Mouse (Mus musculus): ENCODE results near the gene Prdx1. TPM values are rescaled to one million over a fixed set of nuclear protein-coding genes. Genes with fewer than 3 reads are reported as not detected.
"Not testable (repeated sequence)": the region's sequence is repeated elsewhere in the genome, so short reads cannot be mapped to it uniquely, and the experiment has no call there.

Prdx1 gene
- polyA plus RNA-seq, 1 experiment = 27.8 TPM

DNA sequence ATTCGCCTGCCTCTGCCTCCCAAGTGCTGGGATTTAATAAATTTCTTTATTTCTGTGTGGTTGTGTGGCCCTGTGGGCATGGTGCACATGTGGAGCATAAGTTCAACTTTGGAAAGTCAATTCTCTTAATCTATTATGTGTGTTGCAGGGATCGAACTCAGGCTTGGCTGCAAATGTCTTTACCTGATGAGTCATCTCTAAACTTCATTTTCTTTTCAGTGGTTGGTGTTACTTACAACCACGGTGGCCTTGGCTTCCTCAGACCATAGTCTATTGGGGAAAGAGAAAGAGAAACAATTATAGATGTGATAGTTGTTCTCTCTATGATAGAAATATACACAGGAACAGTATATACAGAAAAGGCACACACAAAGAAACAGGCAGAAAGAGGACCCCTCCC lies 9.3 kb upstream of the Prdx1 start:
- Histone ChIP-seq H3K27ac (ENCODE audit: insufficient read depth, low read length) (no peak overlapping the region), H3K4me3 (ENCODE audit: extremely low read depth, insufficient read depth, insufficient read length) (no peak overlapping the region), H3K36me3 (ENCODE audit: control insufficient read depth, insufficient read depth, low read length) (no peaks in the 10 kb centered on the region), H3K27me3 (ENCODE audit: control insufficient read depth, insufficient read depth, low read length) (no peaks in the 10 kb centered on the region), H3K4me1 (ENCODE audit: control insufficient read depth, insufficient read depth, insufficient read length) (no peaks in the 10 kb centered on the region)
- DNase-seq (ENCODE audit: low read depth in 1 of 2, low spot score in 2 of 2) = no peak
- 59% methylated on average over 3 of the region's 3 CpGs for WGBS
- TF ChIP-seq CTCF (IDR thresholded peaks at IDR 0.05; ENCODE audit: extremely low read depth, insufficient read depth, insufficient read length, insufficient replicate concordance) (no peak), POLR2A (IDR thresholded peaks at IDR 0.05; ENCODE audit: low read depth, low read length) (no peak)

DNA sequence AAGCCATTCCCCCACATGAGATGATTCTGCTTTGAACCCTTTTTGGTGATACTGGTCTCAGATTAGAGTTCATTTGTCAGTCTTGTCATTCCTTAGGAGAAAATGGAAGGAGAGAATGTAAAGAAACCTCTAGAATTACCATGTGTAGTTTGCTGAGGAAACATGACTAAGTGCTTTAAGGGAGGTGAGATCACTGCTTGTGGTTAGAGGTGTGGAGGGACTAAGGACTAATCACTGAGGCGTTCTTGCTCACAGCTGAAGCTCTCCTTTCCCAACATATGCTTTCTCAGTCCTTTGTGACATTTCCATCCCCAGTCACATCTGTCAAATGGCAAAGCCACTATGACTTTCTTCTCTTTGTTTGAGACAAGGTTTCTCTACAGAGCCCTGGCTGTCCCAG lies 7.5 kb upstream of the Prdx1 start:
- 58% methylated on average over 1 of the region's 1 CpGs for WGBS
- no peaks in the 10 kb centered on the region for H3K36me3 ChIP-seq (ENCODE audit: control insufficient read depth, insufficient read depth, low read length)
- DNase-seq (ENCODE audit: low read depth in 1 of 2, low spot score in 2 of 2) = no peak
- H3K4me3 ChIP-seq (ENCODE audit: extremely low read depth, insufficient read depth, insufficient read length) = no peak overlapping the region
- no peaks in the 10 kb centered on the region for H3K4me1 ChIP-seq (ENCODE audit: control insufficient read depth, insufficient read depth, insufficient read length)
- no peak for TF ChIP-seq POLR2A (IDR thresholded peaks at IDR 0.05; ENCODE audit: low read depth, low read length)
- TF ChIP-seq CTCF (IDR thresholded peaks at IDR 0.05; ENCODE audit: extremely low read depth, insufficient read depth, insufficient read length, insufficient replicate concordance) = no peak
- H3K27me3 ChIP-seq (ENCODE audit: control insufficient read depth, insufficient read depth, low read length) = no peaks in the 10 kb centered on the region
- no peak overlapping the region for H3K27ac ChIP-seq (ENCODE audit: insufficient read depth, low read length)

DNA sequence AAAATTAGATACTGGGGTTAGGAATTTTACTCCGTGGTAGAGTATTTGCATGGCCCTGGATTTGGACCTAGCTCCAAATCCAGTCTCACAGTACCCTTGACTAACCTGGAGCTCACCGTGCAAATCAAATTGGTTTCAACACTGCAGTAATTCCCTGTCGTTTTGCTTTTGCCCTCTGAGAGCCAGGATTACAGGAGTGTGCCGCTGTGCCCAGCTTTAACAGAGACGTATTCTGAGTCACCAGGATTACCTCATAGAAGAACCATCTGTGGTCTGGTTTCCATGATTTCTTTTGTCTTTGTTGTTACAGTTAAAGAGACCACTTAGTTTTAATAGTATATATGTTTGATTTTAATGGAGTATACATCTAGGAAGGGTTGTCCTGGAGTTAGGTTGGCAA lies 6.2 kb upstream of the Prdx1 start:
- Histone ChIP-seq H3K36me3 (ENCODE audit: control insufficient read depth, insufficient read depth, low read length) (no peaks in the 10 kb centered on the region), H3K4me1 (ENCODE audit: control insufficient read depth, insufficient read depth, insufficient read length) (no peaks in the 10 kb centered on the region), H3K27me3 (ENCODE audit: control insufficient read depth, insufficient read depth, low read length) (no peaks in the 10 kb centered on the region), H3K27ac (ENCODE audit: insufficient read depth, low read length) (no peak overlapping the region), H3K4me3 (ENCODE audit: extremely low read depth, insufficient read depth, insufficient read length) (no peak overlapping the region)
- no peak for DNase-seq (ENCODE audit: low read depth in 1 of 2, low spot score in 2 of 2)
- TF ChIP-seq POLR2A (IDR thresholded peaks at IDR 0.05; ENCODE audit: low read depth, low read length) (no peak), CTCF (IDR thresholded peaks at IDR 0.05; ENCODE audit: extremely low read depth, insufficient read depth, insufficient read length, insufficient replicate concordance) (no peak)
- 82% methylated on average over 5 of the region's 5 CpGs for WGBS

DNA sequence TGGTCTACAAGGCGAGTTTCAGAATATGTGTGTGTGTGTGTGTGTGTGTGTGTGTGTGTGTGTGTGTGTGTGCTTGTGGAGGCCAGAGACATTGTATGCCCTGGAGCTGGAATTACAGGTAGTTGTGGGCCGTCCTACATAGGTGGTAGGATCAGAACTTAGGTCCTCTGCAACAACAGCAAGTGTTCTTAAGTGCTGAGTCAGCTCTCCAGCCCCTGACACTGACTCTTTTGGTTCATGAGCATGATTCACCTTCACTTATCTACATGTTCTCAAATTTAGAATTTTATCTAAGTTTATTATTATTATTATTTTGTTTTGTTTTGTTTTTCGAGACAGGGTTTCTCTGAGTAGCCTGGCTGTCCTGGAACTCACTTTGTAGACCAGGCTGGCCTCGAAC lies 4.8 kb upstream of the Prdx1 start:
- not testable (repeated sequence) for H3K36me3 ChIP-seq (ENCODE audit: control insufficient read depth, insufficient read depth, low read length); H3K27ac ChIP-seq (ENCODE audit: insufficient read depth, low read length); H3K27me3 ChIP-seq (ENCODE audit: control insufficient read depth, insufficient read depth, low read length); H3K4me3 ChIP-seq (ENCODE audit: extremely low read depth, insufficient read depth, insufficient read length); H3K4me1 ChIP-seq (ENCODE audit: control insufficient read depth, insufficient read depth, insufficient read length); DNase-seq (ENCODE audit: low read depth in 1 of 2, low spot score in 2 of 2)
- 87% methylated on average over 4 of the region's 4 CpGs for WGBS

DNA sequence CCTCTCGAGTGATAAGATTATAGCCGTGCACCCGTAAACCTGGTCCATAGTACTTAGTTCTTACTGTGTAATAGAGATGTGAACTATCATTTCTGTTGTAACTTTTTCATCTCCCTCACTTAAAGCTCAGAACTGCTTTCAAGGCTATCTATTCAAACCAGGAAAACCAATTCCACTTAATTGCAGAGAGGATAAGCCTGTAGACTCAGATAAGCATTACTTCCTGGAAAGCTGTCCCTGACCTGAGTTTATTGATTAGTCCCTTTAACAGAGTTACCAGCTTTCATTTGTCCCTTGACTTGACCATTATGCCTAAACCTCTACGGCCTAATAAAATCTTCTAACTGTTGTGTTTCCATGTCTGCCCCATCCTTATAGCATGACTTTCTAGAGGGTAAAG lies 1.4 kb upstream of the Prdx1 start:
- TF ChIP-seq CTCF (IDR thresholded peaks at IDR 0.05; ENCODE audit: extremely low read depth, insufficient read depth, insufficient read length, insufficient replicate concordance) (no peak), POLR2A (IDR thresholded peaks at IDR 0.05; ENCODE audit: low read depth, low read length) (no peak)
- DNase-seq (ENCODE audit: low read depth in 1 of 2, low spot score in 2 of 2) = no peak
- Histone ChIP-seq H3K4me1 (ENCODE audit: control insufficient read depth, insufficient read depth, insufficient read length) (0 out of 2 replicates have a peak, but pooled peaks cover 3% of the 10 kb centered on the region), H3K4me3 (ENCODE audit: extremely low read depth, insufficient read depth, insufficient read length) (no peak overlapping the region), H3K36me3 (ENCODE audit: control insufficient read depth, insufficient read depth, low read length) (peaks cover 2% of the 10 kb centered on the region), H3K27me3 (ENCODE audit: control insufficient read depth, insufficient read depth, low read length) (no peaks in the 10 kb centered on the region), H3K27ac (ENCODE audit: insufficient read depth, low read length) (no peak overlapping the region)
- 73% methylated on average over 4 of the region's 4 CpGs for WGBS

DNA sequence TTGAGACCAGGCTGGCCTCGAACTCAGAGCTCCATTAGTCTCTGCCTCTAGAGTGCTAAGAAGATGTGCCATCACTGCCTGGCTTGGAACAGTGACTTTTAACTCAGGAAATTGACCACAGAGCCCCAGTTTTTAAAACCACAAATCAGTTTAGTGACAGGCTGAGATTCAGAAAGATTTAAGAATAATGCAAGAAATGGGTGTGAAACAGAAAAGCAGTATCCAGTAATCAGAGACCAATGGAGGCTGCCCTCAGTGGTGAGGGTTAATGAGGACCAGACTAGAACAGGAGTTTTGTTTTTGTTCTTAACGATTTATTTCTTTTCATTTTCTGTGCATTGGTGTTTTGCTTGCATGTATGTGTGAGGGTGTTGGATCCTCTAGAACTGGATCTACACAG lies 679 bp upstream of the Prdx1 start:
- 71% methylated on average over 2 of the region's 2 CpGs for WGBS
- DNase-seq (ENCODE audit: low read depth in 1 of 2, low spot score in 2 of 2) = no peak
- Histone ChIP-seq H3K27me3 (ENCODE audit: control insufficient read depth, insufficient read depth, low read length) (no peaks in the 10 kb centered on the region), H3K4me3 (ENCODE audit: extremely low read depth, insufficient read depth, insufficient read length) (no peak overlapping the region), H3K27ac (ENCODE audit: insufficient read depth, low read length) (peak overlapping the region; percentile 88; the same call in 1 of the 2 replicates), H3K4me1 (ENCODE audit: control insufficient read depth, insufficient read depth, insufficient read length) (0 out of 2 replicates have a peak, but pooled peaks cover 3% of the 10 kb centered on the region), H3K36me3 (ENCODE audit: control insufficient read depth, insufficient read depth, low read length) (peaks cover 5% of the 10 kb centered on the region)
- TF ChIP-seq POLR2A (IDR thresholded peaks at IDR 0.05; ENCODE audit: low read depth, low read length) = no peak
- TF ChIP-seq CTCF (IDR thresholded peaks at IDR 0.05; ENCODE audit: extremely low read depth, insufficient read depth, insufficient read length, insufficient replicate concordance) = no peak

DNA sequence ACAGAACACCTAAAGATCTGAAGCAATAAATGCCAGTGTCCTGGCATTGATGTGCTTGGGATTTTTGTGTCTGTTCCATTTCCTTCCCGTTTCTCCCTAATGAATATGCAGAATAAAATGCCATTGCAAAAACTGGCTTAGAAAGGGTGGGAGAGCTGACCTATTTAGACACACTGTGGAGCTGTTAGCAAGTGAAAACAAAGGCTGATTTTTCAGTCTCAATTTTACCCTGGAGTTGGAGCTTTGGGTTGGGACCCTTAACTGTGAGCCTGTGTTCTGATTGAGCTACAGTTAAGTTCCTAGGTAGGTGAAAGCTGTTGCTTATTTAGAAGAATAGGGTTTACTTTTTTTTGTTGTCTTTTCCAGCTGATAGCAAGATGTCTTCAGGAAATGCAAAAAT lies 1.7 kb downstream of the Prdx1 start:
- no peak for DNase-seq (ENCODE audit: low read depth in 1 of 2, low spot score in 2 of 2)
- Histone ChIP-seq H3K4me1 (ENCODE audit: control insufficient read depth, insufficient read depth, insufficient read length) (0 out of 2 replicates have a peak, but pooled peaks cover 3% of the 10 kb centered on the region), H3K27ac (ENCODE audit: insufficient read depth, low read length) (no peak overlapping the region), H3K4me3 (ENCODE audit: extremely low read depth, insufficient read depth, insufficient read length) (no peak overlapping the region), H3K36me3 (ENCODE audit: control insufficient read depth, insufficient read depth, low read length) (peaks cover 8% of the 10 kb centered on the region), H3K27me3 (ENCODE audit: control insufficient read depth, insufficient read depth, low read length) (no peaks in the 10 kb centered on the region)
- TF ChIP-seq POLR2A (IDR thresholded peaks at IDR 0.05; ENCODE audit: low read depth, low read length) = no peak
- TF ChIP-seq CTCF (IDR thresholded peaks at IDR 0.05; ENCODE audit: extremely low read depth, insufficient read depth, insufficient read length, insufficient replicate concordance) = no peak
- 31% methylated on average over 1 of the region's 1 CpGs for WGBS

Measured in spleen, adult 2 months (tissue).